Mouse (Mus musculus) neutrophil, adult 5-6 weeks (primary cell): ENCODE data around the gene Cbr2. TPM values are rescaled to one million over a fixed set of nuclear protein-coding genes. Genes with fewer than 3 reads are reported as not detected.

Source experiments
- ATAC-seq: fragments of 151-379, 151-347 bp; 2 replicates; pipeline ENCODE4 v1.8.0; 2017; ENCODE audit warnings: mild to moderate bottlenecking, moderate TSS enrichment; ENCODE audit not compliant: insufficient number of reproducible peaks, poor library complexity, low FRiP score, severe bottlenecking; ENCODE audit errors: extremely low read depth
- total RNA-seq: library from RNA; stranded (forward); fragments of 200-1000 nt; gene quantifications from 2 replicates; pipeline ENCODE4 v1.2.3, GENCODE M21; 2017

The Cbr2 gene
- total RNA-seq, 1 experiment from 2014 or later, result 0.81 TPM

- ATAC-seq, result no peak
These were observed 16.8 kb downstream of the Cbr2 start for GRCm38 (mm10) chr11:120715131-120715530.

- ATAC-seq, result no peak
These were observed 17.4 kb downstream of the Cbr2 start for GRCm38 (mm10) chr11:120714546-120714945.

GRCm38 (mm10) chr11:120713580-120714518 is 18.1 kb downstream of the Cbr2 start, which contains the start of the genes Cenpx and Lrrc45:
Gene Cenpx (minus strand): TSS chr11:120713738.
Gene Lrrc45 (plus strand): TSS chr11:120713925.
- ATAC-seq, result peak; percentile 95

GRCm38 (mm10) chr11:120712771-120713568 is 18.9 kb downstream of the Cbr2 start:
- peak; percentile 17; the same call in 1 of the 2 replicates for ATAC-seq

- ATAC-seq, result no peak
These were observed 19.8 kb downstream of the Cbr2 start for GRCm38 (mm10) chr11:120711980-120712604.

- ATAC-seq, result no peak
These were observed 21.2 kb downstream of the Cbr2 start for GRCm38 (mm10) chr11:120710672-120711071.

GRCm38 (mm10) chr11:120709551-120709950 is 22.4 kb downstream of the Cbr2 start:
- ATAC-seq, result no peak

GRCm38 (mm10) chr11:120707969-120708368 is 23.9 kb downstream of the Cbr2 start:
- no peak for ATAC-seq

- no peak for ATAC-seq
These were observed 24.7 kb downstream of the Cbr2 start for GRCm38 (mm10) chr11:120707225-120707624.

- no peak for ATAC-seq
These were observed 25.8 kb downstream of the Cbr2 start for GRCm38 (mm10) chr11:120706120-120706519.

GRCm38 (mm10) chr11:120704486-120705325 is 27.2 kb downstream of the Cbr2 start:
- ATAC-seq, result no peak

GRCm38 (mm10) chr11:120703696-120704454 is 28.0 kb downstream of the Cbr2 start:
- no peak for ATAC-seq

- no peak for ATAC-seq
These were observed 34.2 kb downstream of the Cbr2 start for GRCm38 (mm10) chr11:120697741-120698140.

GRCm38 (mm10) chr11:120696568-120696967 is 35.3 kb downstream of the Cbr2 start:
- no peak for ATAC-seq

- no peak for ATAC-seq
These were observed 36.3 kb downstream of the Cbr2 start for GRCm38 (mm10) chr11:120695641-120696040.

- no peak for ATAC-seq
These were observed 36.7 kb downstream of the Cbr2 start for GRCm38 (mm10) chr11:120695184-120695583.

- ATAC-seq, result no peak
These were observed 38.5 kb downstream of the Cbr2 start for GRCm38 (mm10) chr11:120693461-120693860.
